Mouse (Mus musculus): ENCODE measurements around the gene Cacna1d. TPM values are rescaled to one million over a fixed set of nuclear protein-coding genes. Genes with fewer than 3 reads are reported as not detected.

Gene Cacna1d
- polyA plus RNA-seq, 1 experiment from 2014 or later: 2.3 TPM

- no peak for ATAC-seq (ENCODE audit: insufficient number of reproducible peaks, low FRiP score, low TSS enrichment, low read depth)
- Histone ChIP-seq H3K9me3 (no peaks in the 10 kb centered on the region), H3K4me2 (no peak overlapping the region), H3K27me3 (no peaks in the 10 kb centered on the region), H3K4me1 (no peaks in the 10 kb centered on the region; the same call in 1 of the 2 replicates), H3K9ac (no peak overlapping the region), H3K4me3 (no peak overlapping the region), H3K27ac (no peak overlapping the region), H3K36me3 (no peaks in the 10 kb centered on the region)
- WGBS: 88% methylated on average over 9 of the region's 9 CpGs
These were observed 361.2 kb downstream of the Cacna1d start for GRCm38 (mm10) chr14:30130092-30130491.

GRCm38 (mm10) chr14:30129378-30129777 is 361.9 kb downstream of the Cacna1d start:
- H3K27ac ChIP-seq: no peak overlapping the region
- ATAC-seq (ENCODE audit: insufficient number of reproducible peaks, low FRiP score, low TSS enrichment, low read depth): no peak
- H3K9me3 ChIP-seq: no peaks in the 10 kb centered on the region
- no peak overlapping the region for H3K4me3 ChIP-seq
- H3K9ac ChIP-seq: no peak overlapping the region
- H3K4me2 ChIP-seq: no peak overlapping the region
- 41% methylated on average over 9 of the region's 9 CpGs for WGBS
- H3K27me3 ChIP-seq: no peaks in the 10 kb centered on the region
- peaks cover 5% of the 10 kb centered on the region; the same call in 1 of the 2 replicates for H3K4me1 ChIP-seq
- H3K36me3 ChIP-seq: no peaks in the 10 kb centered on the region

- no peak overlapping the region for H3K27ac ChIP-seq
- no peaks in the 10 kb centered on the region for H3K9me3 ChIP-seq
- ATAC-seq (ENCODE audit: insufficient number of reproducible peaks, low FRiP score, low TSS enrichment, low read depth): no peak
- H3K4me2 ChIP-seq: no peak overlapping the region
- 56% methylated on average over 20 of the region's 20 CpGs for WGBS
- no peaks in the 10 kb centered on the region for H3K27me3 ChIP-seq
- H3K4me1 ChIP-seq: peaks cover 5% of the 10 kb centered on the region; the same call in 1 of the 2 replicates
- no peak overlapping the region for H3K9ac ChIP-seq
- H3K36me3 ChIP-seq: no peaks in the 10 kb centered on the region
- H3K4me3 ChIP-seq: no peak overlapping the region
These were observed 366.1 kb downstream of the Cacna1d start for GRCm38 (mm10) chr14:30124951-30125690.

- Histone ChIP-seq H3K27ac (no peak overlapping the region), H3K4me2 (no peak overlapping the region), H3K27me3 (no peaks in the 10 kb centered on the region), H3K4me1 (peaks cover 5% of the 10 kb centered on the region; the same call in 1 of the 2 replicates), H3K9me3 (no peaks in the 10 kb centered on the region), H3K36me3 (no peaks in the 10 kb centered on the region), H3K4me3 (no peak overlapping the region), H3K9ac (no peak overlapping the region)
- ATAC-seq (ENCODE audit: insufficient number of reproducible peaks, low FRiP score, low TSS enrichment, low read depth): no peak
- WGBS: 79% methylated on average over 5 of the region's 5 CpGs
These were observed 371.2 kb downstream of the Cacna1d start for GRCm38 (mm10) chr14:30120023-30120422.

GRCm38 (mm10) chr14:30113392-30114108 is 377.7 kb downstream of the Cacna1d start:
- Histone ChIP-seq H3K27ac (no peak overlapping the region), H3K9ac (no peak overlapping the region), H3K4me2 (no peak overlapping the region), H3K9me3 (no peaks in the 10 kb centered on the region), H3K36me3 (no peaks in the 10 kb centered on the region), H3K4me1 (no peaks in the 10 kb centered on the region), H3K27me3 (no peaks in the 10 kb centered on the region), H3K4me3 (no peak overlapping the region)
- WGBS: 42% methylated on average over 9 of the region's 9 CpGs
- ATAC-seq (ENCODE audit: insufficient number of reproducible peaks, low FRiP score, low TSS enrichment, low read depth): no peak

GRCm38 (mm10) chr14:30109079-30109478 is 382.2 kb downstream of the Cacna1d start:
- Histone ChIP-seq H3K27me3 (no peaks in the 10 kb centered on the region), H3K36me3 (no peaks in the 10 kb centered on the region), H3K9ac (no peak overlapping the region), H3K9me3 (no peaks in the 10 kb centered on the region), H3K27ac (no peak overlapping the region), H3K4me1 (no peaks in the 10 kb centered on the region), H3K4me3 (no peak overlapping the region), H3K4me2 (no peak overlapping the region)
- 53% methylated on average over 2 of the region's 2 CpGs for WGBS
- ATAC-seq (ENCODE audit: insufficient number of reproducible peaks, low FRiP score, low TSS enrichment, low read depth): no peak

- no peak overlapping the region for H3K27ac ChIP-seq
- H3K9me3 ChIP-seq: no peaks in the 10 kb centered on the region
- no peak overlapping the region for H3K4me2 ChIP-seq
- WGBS: 89% methylated on average over 4 of the region's 4 CpGs
- no peaks in the 10 kb centered on the region for H3K4me1 ChIP-seq
- no peak for ATAC-seq (ENCODE audit: insufficient number of reproducible peaks, low FRiP score, low TSS enrichment, low read depth)
- no peaks in the 10 kb centered on the region for H3K27me3 ChIP-seq
- H3K36me3 ChIP-seq: no peaks in the 10 kb centered on the region
- H3K9ac ChIP-seq: no peak overlapping the region
- H3K4me3 ChIP-seq: no peak overlapping the region
These were observed 384.7 kb downstream of the Cacna1d start for GRCm38 (mm10) chr14:30106550-30106949.

GRCm38 (mm10) chr14:30105551-30105950 is 385.7 kb downstream of the Cacna1d start:
- no peak overlapping the region for H3K4me3 ChIP-seq
- H3K27ac ChIP-seq: no peak overlapping the region
- H3K27me3 ChIP-seq: no peaks in the 10 kb centered on the region
- H3K9me3 ChIP-seq: no peaks in the 10 kb centered on the region
- no peaks in the 10 kb centered on the region for H3K36me3 ChIP-seq
- no peak for ATAC-seq (ENCODE audit: insufficient number of reproducible peaks, low FRiP score, low TSS enrichment, low read depth)
- H3K4me2 ChIP-seq: no peak overlapping the region
- 61% methylated on average over 6 of the region's 6 CpGs for WGBS
- H3K4me1 ChIP-seq: no peaks in the 10 kb centered on the region
- no peak overlapping the region for H3K9ac ChIP-seq

- Histone ChIP-seq H3K4me2 (no peak overlapping the region), H3K9ac (no peak overlapping the region), H3K4me1 (no peaks in the 10 kb centered on the region), H3K27ac (no peak overlapping the region), H3K27me3 (no peaks in the 10 kb centered on the region), H3K9me3 (no peaks in the 10 kb centered on the region), H3K4me3 (no peak overlapping the region), H3K36me3 (no peaks in the 10 kb centered on the region; the same call in 1 of the 2 replicates)
- ATAC-seq (ENCODE audit: insufficient number of reproducible peaks, low FRiP score, low TSS enrichment, low read depth): no peak
- 63% methylated on average over 8 of the region's 8 CpGs for whole genome bisulfite sequencing
These were observed 387.2 kb downstream of the Cacna1d start for GRCm38 (mm10) chr14:30103946-30104536.

- WGBS: 55% methylated on average over 5 of the region's 5 CpGs
- no peak for ATAC-seq (ENCODE audit: insufficient number of reproducible peaks, low FRiP score, low TSS enrichment, low read depth)
- Histone ChIP-seq H3K4me3 (no peak overlapping the region), H3K9me3 (no peaks in the 10 kb centered on the region), H3K9ac (no peak overlapping the region), H3K27ac (no peak overlapping the region), H3K4me2 (no peak overlapping the region), H3K27me3 (no peaks in the 10 kb centered on the region), H3K36me3 (no peaks in the 10 kb centered on the region; the same call in 1 of the 2 replicates), H3K4me1 (no peaks in the 10 kb centered on the region)
These were observed 394.0 kb downstream of the Cacna1d start for GRCm38 (mm10) chr14:30097239-30097638.

- no peak overlapping the region for H3K27ac ChIP-seq
- no peaks in the 10 kb centered on the region for H3K36me3 ChIP-seq
- H3K4me3 ChIP-seq: no peak overlapping the region
- H3K9ac ChIP-seq: no peak overlapping the region
- WGBS: 75% methylated on average over 4 of the region's 4 CpGs
- H3K4me1 ChIP-seq: no peaks in the 10 kb centered on the region
- no peak for ATAC-seq (ENCODE audit: insufficient number of reproducible peaks, low FRiP score, low TSS enrichment, low read depth)
- H3K4me2 ChIP-seq: no peak overlapping the region
- no peaks in the 10 kb centered on the region for H3K9me3 ChIP-seq
- no peaks in the 10 kb centered on the region for H3K27me3 ChIP-seq
These were observed 398.8 kb downstream of the Cacna1d start for GRCm38 (mm10) chr14:30092426-30092825.

- no peak for ATAC-seq (ENCODE audit: insufficient number of reproducible peaks, low FRiP score, low TSS enrichment, low read depth)
- H3K27me3 ChIP-seq: no peaks in the 10 kb centered on the region
- no peaks in the 10 kb centered on the region for H3K4me1 ChIP-seq
- H3K9me3 ChIP-seq: no peaks in the 10 kb centered on the region
- 64% methylated on average over 2 of the region's 2 CpGs for WGBS
- H3K4me2 ChIP-seq: no peak overlapping the region
- no peak overlapping the region for H3K27ac ChIP-seq
- no peak overlapping the region for H3K9ac ChIP-seq
- no peak overlapping the region for H3K4me3 ChIP-seq
- no peaks in the 10 kb centered on the region for H3K36me3 ChIP-seq
These were observed 399.2 kb downstream of the Cacna1d start for GRCm38 (mm10) chr14:30092021-30092420.
